Mouse (Mus musculus) limb, embryonic 14.5 days (tissue): Measurements from ENCODE around the gene Tmem200a. TPM values are rescaled to one million over a fixed set of nuclear protein-coding genes. Genes with fewer than 3 reads are reported as not detected.

Source experiments
- ATAC-seq: fragments of 200-750 bp; cut with Nextera tagmentation; 2 replicates; pipeline ENCODE4 v1.8.0; 2017; ENCODE audit warnings: low read depth, moderate number of reproducible peaks, moderate TSS enrichment; ENCODE audit not compliant: low FRiP score
- DNase-seq: peaks from one replicate; pipeline ENCODE4 v3.0.0-alpha.2; 2015; ENCODE audit warnings: low spot score
- H3K27ac ChIP-seq: fragments of 300-500 bp; sonication (generic); replicated peaks from 2 replicates; pipeline ENCODE4 v1.5.1; 2014; ENCODE audit warnings: low read depth, mild to moderate bottlenecking, low read length, moderate library complexity, mixed read lengths
- H3K27me3 ChIP-seq: fragments of 300-500 bp; sonication (generic); 2 replicates; pipeline ENCODE4 v1.6.1; 2014; ENCODE audit warnings: low read length, mixed read lengths; ENCODE audit not compliant: control insufficient read depth, insufficient read depth
- H3K36me3 ChIP-seq: fragments of 300-500 bp; sonication (generic); 2 replicates; pipeline ENCODE4 v1.6.1; 2014; ENCODE audit warnings: mild to moderate bottlenecking, low read length, moderate library complexity, mixed read lengths; ENCODE audit not compliant: control insufficient read depth, insufficient read depth
- H3K4me1 ChIP-seq: fragments of 300-500 bp; sonication (generic); 2 replicates; pipeline ENCODE4 v1.6.1; 2014; ENCODE audit warnings: antibody characterized with exemption, low read length, mixed read lengths; ENCODE audit not compliant: control insufficient read depth, insufficient read depth
- H3K4me2 ChIP-seq: fragments of 300-500 bp; sonication (generic); replicated peaks from 2 replicates; pipeline ENCODE4 v1.6.1; 2014; ENCODE audit warnings: low read depth, mild to moderate bottlenecking, low read length, moderate library complexity; ENCODE audit not compliant: severe bottlenecking
- H3K4me3 ChIP-seq: fragments of 300-500 bp; sonication (generic); replicated peaks from 2 replicates; pipeline ENCODE4 v1.5.1; 2014; ENCODE audit warnings: low read length
- H3K9ac ChIP-seq: fragments of 300-500 bp; sonication (generic); 2 replicates; pipeline ENCODE4 v1.6.1; 2014; ENCODE audit warnings: mild to moderate bottlenecking, low read depth, low read length, moderate library complexity; ENCODE audit not compliant: severe bottlenecking
- H3K9me3 ChIP-seq: fragments of 300-500 bp; sonication (generic); 2 replicates; pipeline ENCODE4 v1.6.1; 2016; ENCODE audit warnings: low read length; ENCODE audit not compliant: control insufficient read depth
- POLR2A ChIP-seq: fragments of 200-500 bp; IDR thresholded peaks from 2 replicates; pipeline ENCODE4 v1.8.0; 2012; ENCODE audit warnings: inconsistent platforms, mild to moderate bottlenecking, moderate library complexity, borderline replicate concordance; ENCODE audit not compliant: insufficient read depth, insufficient read length; ENCODE audit errors: extremely low read depth
- WGBS: fragments of 180-500 bp; shearing (Covaris S2); extraction: QIAGEN DNeasy Blood & Tissue Kit; methylation state at CpG from one replicate; pipeline ENCODE4 v1.1.7; 2014; 5-methylcytosine and 5-hydroxymethylcytosine counted together
- polyA plus RNA-seq, 2 experiments: library from polyadenylated mRNA; depleted of rRNA in 1 of 2; stranded (reverse) in 1 of 2; unstranded in 1 of 2; fragments of >200 nt; fragmentation: Nextera tagmentation in 1 of 2; extraction: Ambion mirVana in 1 of 2; gene quantifications; 2 replicates each; pipeline versions ENCODE4 v1.2.1 to v1.2.3; 2012 to 2014

The Tmem200a gene
- polyA plus RNA-seq, 2 experiments, result 8.2 to 11.3 TPM

- Histone ChIP-seq H3K36me3 (no peaks in the 10 kb centered on the region), H3K4me1 (no peaks in the 10 kb centered on the region), H3K9ac (no peak overlapping the region), H3K9me3 (no peaks in the 10 kb centered on the region), H3K27me3 (no peaks in the 10 kb centered on the region), H3K4me2 (no peak overlapping the region), H3K4me3 (no peak overlapping the region), H3K27ac (no peak overlapping the region)
- DNase-seq, result no peak
- no peak for ATAC-seq
- TF ChIP-seq POLR2A, result no peak
- WGBS, result 93% methylated on average over 4 of the region's 4 CpGs
Measured at GRCm38 (mm10) chr10:26063071-26063470, 15.8 kb downstream of the Tmem200a start.

- WGBS, result 80% methylated on average over 3 of the region's 3 CpGs
- no peak for TF ChIP-seq POLR2A
- no peaks in the 10 kb centered on the region for H3K36me3 ChIP-seq
- no peak overlapping the region for H3K9ac ChIP-seq
- no peak overlapping the region for H3K4me2 ChIP-seq
- H3K9me3 ChIP-seq, result no peaks in the 10 kb centered on the region
- no peaks in the 10 kb centered on the region for H3K27me3 ChIP-seq
- ATAC-seq, result no peak
- no peak overlapping the region for H3K27ac ChIP-seq
- DNase-seq, result no peak
- no peaks in the 10 kb centered on the region for H3K4me1 ChIP-seq
- H3K4me3 ChIP-seq, result no peak overlapping the region
Measured at GRCm38 (mm10) chr10:26059662-26060307, 19.1 kb downstream of the Tmem200a start.

DNA sequence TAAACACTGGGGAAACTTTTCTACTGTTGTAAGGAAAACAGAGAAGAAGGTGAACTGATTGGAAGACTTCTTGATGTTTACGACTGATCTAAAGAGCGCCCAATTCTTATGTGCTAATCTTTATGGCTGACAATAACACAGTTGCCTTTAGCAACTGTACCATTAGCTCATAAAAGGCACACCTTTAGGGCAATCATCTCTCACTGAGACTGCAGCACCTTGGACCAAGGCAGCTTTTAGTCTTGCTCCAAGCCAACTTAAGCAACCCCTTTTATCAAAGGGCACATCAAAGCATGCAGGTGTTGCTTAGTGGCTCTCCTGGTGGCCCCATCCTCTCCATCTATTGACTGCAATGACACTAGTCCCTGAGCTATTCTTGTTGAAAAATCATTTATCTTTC, 27.7 kb downstream of the Tmem200a start:
- DNase-seq, result no peak
- Histone ChIP-seq H3K9ac (no peak overlapping the region), H3K27me3 (no peaks in the 10 kb centered on the region), H3K4me2 (no peak overlapping the region), H3K4me3 (no peak overlapping the region), H3K36me3 (no peaks in the 10 kb centered on the region), H3K27ac (no peak overlapping the region), H3K4me1 (no peaks in the 10 kb centered on the region), H3K9me3 (no peaks in the 10 kb centered on the region)
- no peak for TF ChIP-seq POLR2A
- no peak for ATAC-seq
- 75% methylated on average over 2 of the region's 2 CpGs for WGBS

- Histone ChIP-seq H3K9ac (no peak overlapping the region), H3K27me3 (no peaks in the 10 kb centered on the region), H3K4me3 (no peak overlapping the region), H3K36me3 (no peaks in the 10 kb centered on the region), H3K4me2 (no peak overlapping the region), H3K4me1 (no peaks in the 10 kb centered on the region), H3K27ac (no peak overlapping the region), H3K9me3 (no peaks in the 10 kb centered on the region)
- DNase-seq, result no peak
- ATAC-seq, result no peak
- no peak for TF ChIP-seq POLR2A
- 79% methylated on average over 5 of the region's 5 CpGs for WGBS
Measured at GRCm38 (mm10) chr10:26034931-26035330, 43.9 kb downstream of the Tmem200a start.

GRCm38 (mm10) chr10:26018740-26019139, 60.1 kb downstream of the Tmem200a start:
- H3K9ac ChIP-seq, result no peak overlapping the region
- no peak overlapping the region for H3K27ac ChIP-seq
- no peaks in the 10 kb centered on the region for H3K4me1 ChIP-seq
- no peak overlapping the region for H3K4me2 ChIP-seq
- TF ChIP-seq POLR2A, result no peak
- DNase-seq, result no peak
- WGBS, result 84% methylated on average over 3 of the region's 3 CpGs
- ATAC-seq, result no peak
- no peaks in the 10 kb centered on the region for H3K27me3 ChIP-seq
- H3K4me3 ChIP-seq, result no peak overlapping the region
- no peaks in the 10 kb centered on the region for H3K36me3 ChIP-seq
- H3K9me3 ChIP-seq, result no peaks in the 10 kb centered on the region
